Mouse (Mus musculus) T-cell, adult 2 months (primary cell): ENCODE measurements around the gene Gm4141.
"Not testable (repeated sequence)": the region's sequence is repeated elsewhere in the genome, so short reads cannot be mapped to it uniquely, and the experiment has no call there.

Experiments
- DNase-seq: peaks from one replicate; pipeline ENCODE4 v3.0.0; 2022; ENCODE audit warnings: low spot score

Gene Gm4141

GRCm38 (mm10) chr7:20576141-20576540 lies at the start of gene Gm4141:
Gm4141 (minus strand) TSS chr7:20576241.
- not testable (repeated sequence) for DNase-seq

GRCm38 (mm10) chr7:20598921-20599320 lies 22.9 kb upstream of the Gm4141 start, which contains the start of gene Gm4513:
Gm4513 (minus strand) TSS chr7:20599021.
- not testable (repeated sequence) for DNase-seq

GRCm38 (mm10) chr7:20545657-20546056 lies 30.4 kb downstream of the Gm4141 start, which contains the start of gene Gm5726:
Gm5726 (minus strand) TSS chr7:20545757.
- DNase-seq = not testable (repeated sequence)

GRCm38 (mm10) chr7:20533537-20533936 lies 42.5 kb downstream of the Gm4141 start, which contains the start of gene Vmn1r104:
Vmn1r104 (plus strand) TSS chr7:20533837.
- not testable (repeated sequence) for DNase-seq
